Mouse (Mus musculus): ENCODE data around the gene Lypd6b. TPM values are rescaled to one million over a fixed set of nuclear protein-coding genes. Genes with fewer than 3 reads are reported as not detected.

Lypd6b gene
- polyA plus RNA-seq, 1 experiment from 2014 or later = 0.04 TPM

GRCm38 (mm10) chr2:49952632-49953293 is 165.3 kb downstream of the Lypd6b start:
- Histone ChIP-seq H3K27ac (ENCODE audit: low read length) (no peak overlapping the region), H3K4me3 (ENCODE audit: low read depth, low read length) (no peak overlapping the region), H3K27me3 (ENCODE audit: control insufficient read depth, insufficient read depth, low read depth, low read length) (no peaks in the 10 kb centered on the region), H3K4me2 (ENCODE audit: low read depth, low read length) (no peak overlapping the region), H3K36me3 (ENCODE audit: control insufficient read depth, insufficient read depth) (no peaks in the 10 kb centered on the region), H3K9me3 (replicated peaks; ENCODE audit: control insufficient read depth, low read length) (no peaks in the 10 kb centered on the region), H3K4me1 (ENCODE audit: control insufficient read depth, low read depth, low read length) (no peaks in the 10 kb centered on the region), H3K9ac (ENCODE audit: low read depth, low read length) (no peak overlapping the region)
- WGBS (ENCODE audit: insufficient replicate concordance) = 40% methylated on average over 6 of the region's 6 CpGs
- ATAC-seq (ENCODE audit: low read depth) = no peak

- Histone ChIP-seq H3K4me3 (ENCODE audit: low read depth, low read length) (no peak overlapping the region), H3K27ac (ENCODE audit: low read length) (no peak overlapping the region), H3K9me3 (replicated peaks; ENCODE audit: control insufficient read depth, low read length) (no peaks in the 10 kb centered on the region), H3K4me1 (ENCODE audit: control insufficient read depth, low read depth, low read length) (no peaks in the 10 kb centered on the region), H3K4me2 (ENCODE audit: low read depth, low read length) (no peak overlapping the region), H3K36me3 (ENCODE audit: control insufficient read depth, insufficient read depth) (no peaks in the 10 kb centered on the region), H3K27me3 (ENCODE audit: control insufficient read depth, insufficient read depth, low read depth, low read length) (no peaks in the 10 kb centered on the region), H3K9ac (ENCODE audit: low read depth, low read length) (no peak overlapping the region)
- no peak for ATAC-seq (ENCODE audit: low read depth)
- 74% methylated on average over 2 of the region's 2 CpGs for WGBS (ENCODE audit: insufficient replicate concordance)
Observed at GRCm38 (mm10) chr2:49957449-49957848, 170.0 kb downstream of the Lypd6b start.

GRCm38 (mm10) chr2:49961991-49962390 is 174.5 kb downstream of the Lypd6b start:
- no peak overlapping the region for H3K4me3 ChIP-seq (ENCODE audit: low read depth, low read length)
- H3K4me1 ChIP-seq (ENCODE audit: control insufficient read depth, low read depth, low read length) = no peaks in the 10 kb centered on the region
- H3K9ac ChIP-seq (ENCODE audit: low read depth, low read length) = no peak overlapping the region
- ATAC-seq (ENCODE audit: low read depth) = no peak
- no peaks in the 10 kb centered on the region for H3K9me3 ChIP-seq (replicated peaks; ENCODE audit: control insufficient read depth, low read length)
- H3K27ac ChIP-seq (ENCODE audit: low read length) = no peak overlapping the region
- no peak overlapping the region for H3K4me2 ChIP-seq (ENCODE audit: low read depth, low read length)
- H3K36me3 ChIP-seq (ENCODE audit: control insufficient read depth, insufficient read depth) = no peaks in the 10 kb centered on the region
- no peaks in the 10 kb centered on the region for H3K27me3 ChIP-seq (ENCODE audit: control insufficient read depth, insufficient read depth, low read depth, low read length)
- WGBS (ENCODE audit: insufficient replicate concordance) = 52% methylated on average over 2 of the region's 2 CpGs

- H3K9ac ChIP-seq (ENCODE audit: low read depth, low read length) = no peak overlapping the region
- no peaks in the 10 kb centered on the region for H3K9me3 ChIP-seq (replicated peaks; ENCODE audit: control insufficient read depth, low read length)
- H3K27me3 ChIP-seq (ENCODE audit: control insufficient read depth, insufficient read depth, low read depth, low read length) = no peaks in the 10 kb centered on the region
- no peak overlapping the region for H3K27ac ChIP-seq (ENCODE audit: low read length)
- H3K4me2 ChIP-seq (ENCODE audit: low read depth, low read length) = no peak overlapping the region
- no peak for ATAC-seq (ENCODE audit: low read depth)
- no peaks in the 10 kb centered on the region for H3K36me3 ChIP-seq (ENCODE audit: control insufficient read depth, insufficient read depth)
- WGBS (ENCODE audit: insufficient replicate concordance) = 31% methylated on average over 3 of the region's 3 CpGs
- H3K4me3 ChIP-seq (ENCODE audit: low read depth, low read length) = no peak overlapping the region
- no peaks in the 10 kb centered on the region for H3K4me1 ChIP-seq (ENCODE audit: control insufficient read depth, low read depth, low read length)
Observed at GRCm38 (mm10) chr2:49964899-49965298, 177.4 kb downstream of the Lypd6b start.

GRCm38 (mm10) chr2:49967748-49968147 is 180.3 kb downstream of the Lypd6b start:
- Histone ChIP-seq H3K9ac (ENCODE audit: low read depth, low read length) (no peak overlapping the region), H3K27me3 (ENCODE audit: control insufficient read depth, insufficient read depth, low read depth, low read length) (no peaks in the 10 kb centered on the region), H3K4me1 (ENCODE audit: control insufficient read depth, low read depth, low read length) (no peaks in the 10 kb centered on the region), H3K4me2 (ENCODE audit: low read depth, low read length) (no peak overlapping the region), H3K36me3 (ENCODE audit: control insufficient read depth, insufficient read depth) (no peaks in the 10 kb centered on the region), H3K4me3 (ENCODE audit: low read depth, low read length) (no peak overlapping the region), H3K9me3 (replicated peaks; ENCODE audit: control insufficient read depth, low read length) (no peaks in the 10 kb centered on the region), H3K27ac (ENCODE audit: low read length) (no peak overlapping the region)
- ATAC-seq (ENCODE audit: low read depth) = no peak
- 47% methylated on average over 3 of the region's 3 CpGs for WGBS (ENCODE audit: insufficient replicate concordance)

- WGBS (ENCODE audit: insufficient replicate concordance) = 72% methylated on average over 3 of the region's 3 CpGs
- H3K4me1 ChIP-seq (ENCODE audit: control insufficient read depth, low read depth, low read length) = no peaks in the 10 kb centered on the region
- no peak overlapping the region for H3K4me3 ChIP-seq (ENCODE audit: low read depth, low read length)
- H3K27ac ChIP-seq (ENCODE audit: low read length) = no peak overlapping the region
- H3K4me2 ChIP-seq (ENCODE audit: low read depth, low read length) = no peak overlapping the region
- H3K36me3 ChIP-seq (ENCODE audit: control insufficient read depth, insufficient read depth) = no peaks in the 10 kb centered on the region
- no peaks in the 10 kb centered on the region for H3K27me3 ChIP-seq (ENCODE audit: control insufficient read depth, insufficient read depth, low read depth, low read length)
- no peak overlapping the region for H3K9ac ChIP-seq (ENCODE audit: low read depth, low read length)
- H3K9me3 ChIP-seq (replicated peaks; ENCODE audit: control insufficient read depth, low read length) = no peaks in the 10 kb centered on the region
- no peak for ATAC-seq (ENCODE audit: low read depth)
Observed at GRCm38 (mm10) chr2:49970990-49971389, 183.5 kb downstream of the Lypd6b start.

- Histone ChIP-seq H3K27ac (ENCODE audit: low read length) (no peak overlapping the region), H3K36me3 (ENCODE audit: control insufficient read depth, insufficient read depth) (no peaks in the 10 kb centered on the region), H3K27me3 (ENCODE audit: control insufficient read depth, insufficient read depth, low read depth, low read length) (no peaks in the 10 kb centered on the region), H3K4me2 (ENCODE audit: low read depth, low read length) (no peak overlapping the region), H3K9ac (ENCODE audit: low read depth, low read length) (no peak overlapping the region), H3K4me1 (ENCODE audit: control insufficient read depth, low read depth, low read length) (no peaks in the 10 kb centered on the region), H3K9me3 (replicated peaks; ENCODE audit: control insufficient read depth, low read length) (no peaks in the 10 kb centered on the region), H3K4me3 (ENCODE audit: low read depth, low read length) (no peak overlapping the region)
- WGBS (ENCODE audit: insufficient replicate concordance) = 58% methylated on average over 10 of the region's 10 CpGs
- ATAC-seq (ENCODE audit: low read depth) = no peak
Observed at GRCm38 (mm10) chr2:49978606-49979005, 191.1 kb downstream of the Lypd6b start.

GRCm38 (mm10) chr2:49979991-49980390 is 192.5 kb downstream of the Lypd6b start:
- H3K4me3 ChIP-seq (ENCODE audit: low read depth, low read length) = no peak overlapping the region
- H3K4me1 ChIP-seq (ENCODE audit: control insufficient read depth, low read depth, low read length) = no peaks in the 10 kb centered on the region
- no peak overlapping the region for H3K27ac ChIP-seq (ENCODE audit: low read length)
- 63% methylated on average over 3 of the region's 3 CpGs for WGBS (ENCODE audit: insufficient replicate concordance)
- no peak overlapping the region for H3K4me2 ChIP-seq (ENCODE audit: low read depth, low read length)
- no peak overlapping the region for H3K9ac ChIP-seq (ENCODE audit: low read depth, low read length)
- no peak for ATAC-seq (ENCODE audit: low read depth)
- H3K36me3 ChIP-seq (ENCODE audit: control insufficient read depth, insufficient read depth) = no peaks in the 10 kb centered on the region
- H3K27me3 ChIP-seq (ENCODE audit: control insufficient read depth, insufficient read depth, low read depth, low read length) = no peaks in the 10 kb centered on the region
- H3K9me3 ChIP-seq (replicated peaks; ENCODE audit: control insufficient read depth, low read length) = no peaks in the 10 kb centered on the region

- no peak overlapping the region for H3K9ac ChIP-seq (ENCODE audit: low read depth, low read length)
- H3K4me2 ChIP-seq (ENCODE audit: low read depth, low read length) = no peak overlapping the region
- H3K9me3 ChIP-seq (replicated peaks; ENCODE audit: control insufficient read depth, low read length) = no peaks in the 10 kb centered on the region
- no peaks in the 10 kb centered on the region for H3K4me1 ChIP-seq (ENCODE audit: control insufficient read depth, low read depth, low read length)
- no peaks in the 10 kb centered on the region for H3K36me3 ChIP-seq (ENCODE audit: control insufficient read depth, insufficient read depth)
- H3K27ac ChIP-seq (ENCODE audit: low read length) = no peak overlapping the region
- no peaks in the 10 kb centered on the region for H3K27me3 ChIP-seq (ENCODE audit: control insufficient read depth, insufficient read depth, low read depth, low read length)
- no peak for ATAC-seq (ENCODE audit: low read depth)
- H3K4me3 ChIP-seq (ENCODE audit: low read depth, low read length) = no peak overlapping the region
- 55% methylated on average over 5 of the region's 5 CpGs for WGBS (ENCODE audit: insufficient replicate concordance)
Observed at GRCm38 (mm10) chr2:49983021-49983420, 195.5 kb downstream of the Lypd6b start.

Data from liver, embryonic 16.5 days (tissue).